ENCODE assay signal across 17 mouse cellular contexts in the genomic region with DNA sequence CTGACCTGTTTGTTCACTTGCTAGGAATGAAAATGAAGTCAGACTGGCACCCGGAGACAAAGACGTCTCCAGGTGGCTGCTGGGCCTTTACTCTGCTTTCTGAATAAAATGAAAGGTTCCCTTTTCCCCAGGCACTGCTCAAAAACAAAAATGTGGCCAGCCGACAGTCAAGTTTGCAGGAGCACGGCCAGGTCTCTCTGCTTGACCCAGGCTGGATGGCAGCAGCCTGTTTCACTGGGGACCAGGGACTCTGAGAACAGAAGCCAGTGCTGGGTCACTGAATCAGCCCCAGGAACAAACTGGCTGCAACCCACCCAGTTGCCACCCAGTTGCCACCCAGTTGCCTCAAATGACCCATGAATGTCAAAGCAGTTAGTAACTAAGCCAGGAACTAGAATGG.
DNase-seq lines count a peak whose midpoint lies in the region; ATAC-seq and TF ChIP-seq lines count a peak whose summit lies in the region.
"Had no signal": no experiment of that assay in that cellular context is flagged by ENCODE, and none has a peak within 500 bp of the region (broad histone marks: within the 10 kb centered on the region; RNA-seq: fewer than 3 reads in every experiment).

No protein-coding gene starts in this region.

- no peak for TF ChIP-seq CTCF in forebrain, postnatal 0 days (IDR thresholded peaks at IDR 0.05; ENCODE audit: low read depth)
- TF ChIP-seq CTCF in kidney, adult 2 months (conservative IDR thresholded peaks at IDR 0.05; ENCODE audit: insufficient read depth, insufficient read length, low read depth, low read length) = no peak
- no peak for TF ChIP-seq CTCF in midbrain, postnatal 0 days (IDR thresholded peaks at IDR 0.05)

- WGBS in forebrain, postnatal 0 days = 59% methylated on average over 4 of the region's 4 CpGs
- 79% methylated on average over 4 of the region's 4 CpGs for WGBS in forebrain, embryonic 12.5 days
- WGBS in kidney, adult 2 months = 68% methylated on average over 4 of the region's 4 CpGs
- WGBS in midbrain, embryonic 15.5 days = 66% methylated on average over 4 of the region's 4 CpGs
- WGBS in midbrain, embryonic 16.5 days = 68% methylated on average over 4 of the region's 4 CpGs
- WGBS in midbrain, postnatal 0 days = 60% methylated on average over 4 of the region's 4 CpGs

- DNase-seq in forebrain, postnatal 0 days = no peak
- DNase-seq in kidney, adult 2 months = peak; percentile 58
- no peak for DNase-seq in kidney, postnatal 10 days
- DNase-seq in midbrain, postnatal 0 days (ENCODE audit: low spot score) = no peak
- no peak for DNase-seq in lung, adult 18-20 months
- DNase-seq: adrenal gland, postnatal 25 days; liver; right cerebral cortex, postnatal 14 days; spleen, adult 18-20 months; thymus, postnatal 36 days had no signal

- no peaks in the 10 kb centered on the region for H3K9me3 ChIP-seq in forebrain, postnatal 0 days (ENCODE audit: low read length)
- no peaks in the 10 kb centered on the region for H3K9me3 ChIP-seq in forebrain, embryonic 12.5 days
- no peaks in the 10 kb centered on the region for H3K9me3 ChIP-seq in midbrain, embryonic 15.5 days
- H3K9me3 ChIP-seq in midbrain, embryonic 16.5 days (replicated peaks; ENCODE audit: control insufficient read depth, low read length, poor library complexity, severe bottlenecking) = no peaks in the 10 kb centered on the region
- no peaks in the 10 kb centered on the region for H3K9me3 ChIP-seq in midbrain, postnatal 0 days (ENCODE audit: low read length)
- H3K9me3 ChIP-seq: heart, embryonic 10.5 days; megakaryocyte, embryonic 14.5 days had no signal

- 0 out of 2 replicates have a peak overlapping the region, but pooled peaks have one; percentile 15 for H3K27ac ChIP-seq in forebrain, postnatal 0 days (ENCODE audit: low read depth, low read length)
- H3K27ac ChIP-seq in forebrain, embryonic 12.5 days = no peak overlapping the region
- H3K27ac ChIP-seq in kidney, adult 2 months (ENCODE audit: insufficient read depth, low read depth, low read length) = peak overlapping the region; percentile 66
- H3K27ac ChIP-seq in midbrain, embryonic 15.5 days = peak overlapping the region; percentile 30; the same call in 1 of the 2 replicates
- H3K27ac ChIP-seq in midbrain, embryonic 16.5 days (ENCODE audit: low read length) = no peak overlapping the region
- peak overlapping the region; percentile 43 for H3K27ac ChIP-seq in midbrain, postnatal 0 days (ENCODE audit: low read depth, low read length)
- H3K27ac ChIP-seq: heart, embryonic 10.5 days had no signal

- ATAC-seq in forebrain, postnatal 0 days = no peak
- no peak for ATAC-seq in forebrain, embryonic 12.5 days (ENCODE audit: low FRiP score)
- ATAC-seq in midbrain, embryonic 15.5 days (replicated peaks) = no peak
- ATAC-seq in midbrain, embryonic 16.5 days = no peak
- no peak for ATAC-seq in midbrain, postnatal 0 days (ENCODE audit: low FRiP score)
- ATAC-seq: forebrain, embryonic 14.5 days had no signal

- no peak overlapping the region for H3K4me3 ChIP-seq in forebrain, postnatal 0 days (ENCODE audit: low read depth, low read length)
- H3K4me3 ChIP-seq in forebrain, embryonic 12.5 days (replicated peaks) = no peak overlapping the region
- no peak overlapping the region for H3K4me3 ChIP-seq in kidney, adult 2 months (ENCODE audit: insufficient read depth, low read depth, low read length)
- H3K4me3 ChIP-seq in midbrain, embryonic 15.5 days = no peak overlapping the region
- H3K4me3 ChIP-seq in midbrain, embryonic 16.5 days (ENCODE audit: low read depth, low read length) = no peak overlapping the region
- H3K4me3 ChIP-seq in midbrain, postnatal 0 days (ENCODE audit: low read depth, low read length) = no peak overlapping the region
- H3K4me3 ChIP-seq: heart, embryonic 10.5 days; megakaryocyte, embryonic 14.5 days had no signal

- H3K36me3 ChIP-seq in forebrain, postnatal 0 days (ENCODE audit: insufficient read depth) = peaks cover 41% of the 10 kb centered on the region
- peaks cover 37% of the 10 kb centered on the region for H3K36me3 ChIP-seq in forebrain, embryonic 12.5 days (replicated peaks)
- no peaks in the 10 kb centered on the region for H3K36me3 ChIP-seq in kidney, adult 2 months (ENCODE audit: control insufficient read depth, insufficient read depth, low read length)
- H3K36me3 ChIP-seq in midbrain, embryonic 15.5 days (replicated peaks) = peaks cover 3% of the 10 kb centered on the region; the same call in 1 of the 2 replicates
- H3K36me3 ChIP-seq in midbrain, embryonic 16.5 days (ENCODE audit: control insufficient read depth, insufficient read depth, low read length) = no peaks in the 10 kb centered on the region; the same call in 1 of the 2 replicates
- H3K36me3 ChIP-seq in midbrain, postnatal 0 days (ENCODE audit: insufficient read depth, low read length) = peaks cover 42% of the 10 kb centered on the region; the same call in 1 of the 2 replicates

- no peak for TF ChIP-seq POLR2A in kidney, adult 2 months (IDR thresholded peaks at IDR 0.05; ENCODE audit: low read depth, low read length)

- H3K4me2 ChIP-seq in forebrain, postnatal 0 days (ENCODE audit: low read depth) = no peak overlapping the region
- H3K4me2 ChIP-seq in forebrain, embryonic 12.5 days = no peak overlapping the region
- no peak overlapping the region for H3K4me2 ChIP-seq in midbrain, embryonic 15.5 days
- H3K4me2 ChIP-seq in midbrain, embryonic 16.5 days (ENCODE audit: low read length) = no peak overlapping the region
- H3K4me2 ChIP-seq in midbrain, postnatal 0 days (ENCODE audit: low read depth, low read length, poor library complexity, severe bottlenecking) = no peak overlapping the region

- no peak overlapping the region for H3K9ac ChIP-seq in forebrain, postnatal 0 days
- no peak overlapping the region for H3K9ac ChIP-seq in forebrain, embryonic 12.5 days
- H3K9ac ChIP-seq in midbrain, embryonic 15.5 days = no peak overlapping the region
- H3K9ac ChIP-seq in midbrain, embryonic 16.5 days (ENCODE audit: low read depth, low read length) = no peak overlapping the region
- no peak overlapping the region for H3K9ac ChIP-seq in midbrain, postnatal 0 days (replicated peaks; ENCODE audit: low read length, poor library complexity, severe bottlenecking)

- H3K27me3 ChIP-seq in forebrain, postnatal 0 days (ENCODE audit: insufficient read depth, low read length) = no peaks in the 10 kb centered on the region
- H3K27me3 ChIP-seq in forebrain, embryonic 12.5 days = no peaks in the 10 kb centered on the region
- H3K27me3 ChIP-seq in kidney, adult 2 months (replicated peaks; ENCODE audit: control insufficient read depth, insufficient read depth, low read length) = no peaks in the 10 kb centered on the region
- no peaks in the 10 kb centered on the region for H3K27me3 ChIP-seq in midbrain, embryonic 15.5 days (replicated peaks)
- H3K27me3 ChIP-seq in midbrain, embryonic 16.5 days (ENCODE audit: control insufficient read depth, insufficient read depth, low read depth, low read length) = no peaks in the 10 kb centered on the region
- no peaks in the 10 kb centered on the region for H3K27me3 ChIP-seq in midbrain, postnatal 0 days (ENCODE audit: insufficient read depth, low read length)
- H3K27me3 ChIP-seq: CH12.LX; megakaryocyte, embryonic 14.5 days had no signal

- no peaks in the 10 kb centered on the region for H3K4me1 ChIP-seq in forebrain, postnatal 0 days (ENCODE audit: insufficient read depth)
- H3K4me1 ChIP-seq in forebrain, embryonic 12.5 days = no peaks in the 10 kb centered on the region
- no peaks in the 10 kb centered on the region for H3K4me1 ChIP-seq in kidney, adult 2 months (ENCODE audit: control insufficient read depth, insufficient read depth, low read length)
- peaks cover 6% of the 10 kb centered on the region for H3K4me1 ChIP-seq in midbrain, embryonic 15.5 days
- H3K4me1 ChIP-seq in midbrain, embryonic 16.5 days (ENCODE audit: control insufficient read depth, insufficient read depth, low read length) = no peaks in the 10 kb centered on the region
- no peaks in the 10 kb centered on the region for H3K4me1 ChIP-seq in midbrain, postnatal 0 days (ENCODE audit: insufficient read depth, low read length)

Comparison
In these comparisons a context has a peak if more than half of its experiments do, and no peak if none do; other contexts are left out.
1. H3K27ac ChIP-seq: peak in forebrain, postnatal 0 days (single experiment), kidney, adult 2 months (single experiment), midbrain, embryonic 15.5 days (single experiment) and midbrain, postnatal 0 days (single experiment); none in forebrain, embryonic 12.5 days (single experiment) and midbrain, embryonic 16.5 days (single experiment).